Mouse (Mus musculus) liver, postnatal 0 days (tissue): ENCODE data around the gene Plcl2.

ENCODE experiments used
- CTCF ChIP-seq: sonication (generic); IDR thresholded peaks from 2 replicates; pipeline ENCODE4 v1.5.1; 2016; ENCODE audit warnings: antibody characterized with exemption, low read depth
- EP300 ChIP-seq: IDR thresholded peaks from 2 replicates; pipeline ENCODE4 v1.6.1; 2016; ENCODE audit warnings: antibody characterized with exemption, low read depth, mild to moderate bottlenecking

DNA sequence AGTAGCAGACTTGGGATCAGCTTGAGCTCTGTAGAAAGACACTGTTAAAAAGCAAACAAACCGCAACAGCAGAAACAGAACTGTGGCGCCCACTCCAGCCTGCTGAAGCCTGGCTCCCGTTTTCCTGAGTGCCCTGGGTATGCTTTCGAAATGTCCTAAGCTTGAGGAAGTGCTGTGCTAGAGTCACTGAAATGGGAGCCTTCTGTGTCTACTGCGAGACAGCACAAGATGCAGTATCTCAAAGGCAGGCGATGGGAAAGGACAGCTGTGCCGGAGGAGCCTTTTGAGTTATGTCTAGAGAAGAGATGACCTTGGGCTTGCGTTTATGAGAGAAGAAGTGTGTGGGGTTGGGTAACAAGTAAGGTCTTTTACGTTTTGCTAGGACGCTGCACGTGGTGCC lies 166.0 kb downstream of the Plcl2 start:
- TF ChIP-seq CTCF: no peak
- no peak for TF ChIP-seq EP300
